Mouse (Mus musculus) kidney, postnatal 4 days (tissue): ENCODE measurements around the gene Meis2.

Experiments
- DNase-seq, 2 experiments: peaks; one replicate each; pipeline ENCODE4 v3.0.0; 2021; ENCODE audit warnings: mixed read lengths in 2 of 2

Gene Meis2

GRCm38 (mm10) chr2:116047365-116047764 is 18.3 kb downstream of the Meis2 start:
- no peak for DNase-seq

GRCm38 (mm10) chr2:116045048-116045447 is 20.6 kb downstream of the Meis2 start:
- DNase-seq = no peak

- no peak for DNase-seq
Measured at GRCm38 (mm10) chr2:116042934-116043698, 22.5 kb downstream of the Meis2 start.

- no peak for DNase-seq
Measured at GRCm38 (mm10) chr2:116042447-116042846, 23.2 kb downstream of the Meis2 start.

GRCm38 (mm10) chr2:116041683-116042262 is 23.9 kb downstream of the Meis2 start:
- no peak for DNase-seq

GRCm38 (mm10) chr2:116035345-116035744 is 30.3 kb downstream of the Meis2 start:
- DNase-seq = no peak

GRCm38 (mm10) chr2:116028127-116028526 is 37.5 kb downstream of the Meis2 start:
- no peak for DNase-seq

GRCm38 (mm10) chr2:116022876-116023275 is 42.8 kb downstream of the Meis2 start:
- DNase-seq = no peak

GRCm38 (mm10) chr2:116021931-116022330 is 43.7 kb downstream of the Meis2 start:
- no peak for DNase-seq

GRCm38 (mm10) chr2:116021046-116021445 is 44.6 kb downstream of the Meis2 start:
- peak; percentile 54 to 71 for DNase-seq

- no peak for DNase-seq
Measured at GRCm38 (mm10) chr2:116020451-116020951, 45.1 kb downstream of the Meis2 start.

- DNase-seq = peak in 1 of 2 experiments; percentile 43
Measured at GRCm38 (mm10) chr2:116019959-116020358, 45.7 kb downstream of the Meis2 start.

GRCm38 (mm10) chr2:116019466-116019794 is 46.2 kb downstream of the Meis2 start:
- DNase-seq = peak in 1 of 2 experiments; percentile 43

GRCm38 (mm10) chr2:116018781-116019465 is 46.7 kb downstream of the Meis2 start:
- DNase-seq = peak in 1 of 2 experiments; percentile 43

- peak in 1 of 2 experiments; percentile 31 for DNase-seq
Measured at GRCm38 (mm10) chr2:116015520-116015919, 50.1 kb downstream of the Meis2 start.

- peak in 1 of 2 experiments; percentile 18 for DNase-seq
Measured at GRCm38 (mm10) chr2:116010469-116010868, 55.2 kb downstream of the Meis2 start.

- no peak for DNase-seq
Measured at GRCm38 (mm10) chr2:116010061-116010460, 55.6 kb downstream of the Meis2 start.

GRCm38 (mm10) chr2:116009097-116009970 is 56.3 kb downstream of the Meis2 start:
- peak; percentile 49 to 61 for DNase-seq

- DNase-seq = no peak
Measured at GRCm38 (mm10) chr2:116002354-116002753, 63.3 kb downstream of the Meis2 start.

GRCm38 (mm10) chr2:116001352-116002138 is 64.1 kb downstream of the Meis2 start:
- peak in 1 of 2 experiments; percentile 39 for DNase-seq

GRCm38 (mm10) chr2:116000514-116000913 is 65.1 kb downstream of the Meis2 start:
- no peak for DNase-seq

GRCm38 (mm10) chr2:115998802-115999201 is 66.8 kb downstream of the Meis2 start:
- no peak for DNase-seq
